Mouse (Mus musculus) G1E (cell line): ENCODE measurements around the gene Optc. TPM values are rescaled to one million over a fixed set of nuclear protein-coding genes. Genes with fewer than 3 reads are reported as not detected.

Experiments used
- ATAC-seq: 2 replicates; pipeline ENCODE4 v1.8.0; 2016; ENCODE audit warnings: mild to moderate bottlenecking; ENCODE audit not compliant: insufficient number of reproducible peaks, poor library complexity, low FRiP score, severe bottlenecking; ENCODE audit errors: extremely low read depth
- DNase-seq: peaks from one replicate; pipeline ENCODE4 v3.0.0; 2012; ENCODE audit warnings: low spot score
- H3K27me3 ChIP-seq: 2 replicates; pipeline ENCODE4 v1.6.1; 2012; ENCODE audit warnings: mild to moderate bottlenecking, low read length, inconsistent platforms; ENCODE audit not compliant: insufficient read depth
- H3K36me3 ChIP-seq: replicated peaks from 2 replicates; pipeline ENCODE3; 2012; ENCODE audit warnings: mild to moderate bottlenecking, inconsistent platforms
- H3K4me1 ChIP-seq: 2 replicates; pipeline ENCODE4 v1.6.1; 2012; ENCODE audit warnings: low read depth, low read length, inconsistent platforms, mixed read lengths; ENCODE audit not compliant: insufficient read depth
- H3K4me3 ChIP-seq: 2 replicates; pipeline ENCODE4 v1.5.1; 2012; ENCODE audit warnings: low read depth, mild to moderate bottlenecking, inconsistent platforms, low read length, moderate library complexity, mixed read lengths
- H3K9me3 ChIP-seq: replicated peaks from 2 replicates; pipeline ENCODE4 v1.6.1; 2012; ENCODE audit warnings: inconsistent platforms
- CTCF ChIP-seq: IDR thresholded peaks from 2 replicates; pipeline ENCODE4 v1.5.1; 2012; ENCODE audit warnings: low read depth, low read length, inconsistent platforms, mixed read lengths
- GATA1 ChIP-seq: IDR thresholded peaks from 2 replicates; pipeline ENCODE4 v1.6.1; 2012; ENCODE audit warnings: borderline replicate concordance, low read length, inconsistent platforms, mixed read lengths
- GATA2 ChIP-seq: IDR thresholded peaks from 2 replicates; pipeline ENCODE4 v1.6.1; 2012; ENCODE audit warnings: low read depth, low read length, inconsistent platforms, borderline replicate concordance
- POLR2AphosphoS5 ChIP-seq: IDR thresholded peaks from 2 replicates; pipeline ENCODE4 v1.6.1; 2012; ENCODE audit warnings: low read depth, low read length, inconsistent platforms; ENCODE audit not compliant: insufficient replicate concordance
- TAL1 ChIP-seq: conservative IDR thresholded peaks from 2 replicates; pipeline ENCODE4 v1.6.1; 2012; ENCODE audit warnings: low read depth, low read length, inconsistent platforms, mixed read lengths
- polyA plus RNA-seq: library from polyadenylated mRNA; stranded (reverse); fragments of >175 nt; gene quantifications from 2 replicates; pipeline ENCODE4 v1.2.3, GENCODE M21; 2012
- total RNA-seq, 2 experiments: library from RNA; stranded (forward) in 1 of 2; stranded (reverse) in 1 of 2; fragments of 200-1000 nt in 1 of 2; fragments of >200 nt in 1 of 2; fragmentation: Nextera tagmentation in 1 of 2; gene quantifications; 2 replicates each; pipeline ENCODE4 v1.2.3; 2014 to 2017

Gene Optc
- total and polyA plus RNA-seq, 3 experiments, result not detected

GRCm38 (mm10) chr1:133863257-133863997 is 44.4 kb downstream of the Optc start:
- DNase-seq, result no peak
- Histone ChIP-seq H3K9me3 (no peaks in the 10 kb centered on the region), H3K4me3 (no peak overlapping the region), H3K4me1 (peaks cover 11% of the 10 kb centered on the region), H3K36me3 (no peaks in the 10 kb centered on the region), H3K27me3 (peaks cover 30% of the 10 kb centered on the region)
- no peak for ATAC-seq
- TF ChIP-seq CTCF, result no peak
- TF ChIP-seq POLR2AphosphoS5, result no peak
- no peak for TF ChIP-seq GATA2
- no peak for TF ChIP-seq TAL1
- no peak for TF ChIP-seq GATA1

DNA sequence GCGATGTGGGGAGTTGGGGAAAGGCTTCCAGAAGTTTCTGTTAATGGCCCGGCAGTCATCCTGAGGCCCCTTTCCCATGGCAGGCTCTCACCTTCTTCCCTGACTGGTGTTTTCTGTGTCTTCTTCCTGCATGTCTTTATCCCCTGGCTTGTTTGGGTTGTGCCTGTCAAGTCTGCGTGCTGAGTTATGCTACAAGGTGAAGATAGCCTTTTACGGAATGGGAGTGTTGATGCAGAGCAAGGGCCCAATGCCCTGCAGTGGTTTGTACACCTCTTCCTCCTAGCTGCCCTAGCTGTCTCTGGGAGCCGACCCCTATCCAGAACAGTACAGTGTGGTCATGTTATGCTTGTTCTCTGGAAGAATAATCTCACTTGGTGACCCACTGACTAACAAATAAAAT is 46.8 kb downstream of the Optc start:
- no peak for TF ChIP-seq CTCF
- TF ChIP-seq TAL1, result no peak
- no peak for TF ChIP-seq POLR2AphosphoS5
- TF ChIP-seq GATA1, result no peak
- DNase-seq (no peak), ATAC-seq (no peak)
- Histone ChIP-seq H3K27me3 (peaks cover 51% of the 10 kb centered on the region), H3K4me1 (peaks cover 22% of the 10 kb centered on the region), H3K36me3 (no peaks in the 10 kb centered on the region), H3K9me3 (no peaks in the 10 kb centered on the region), H3K4me3 (no peak overlapping the region)

- H3K36me3 ChIP-seq, result no peaks in the 10 kb centered on the region
- TF ChIP-seq POLR2AphosphoS5 (no peak), GATA1 (no peak), TAL1 (no peak), CTCF (no peak), GATA2 (no peak)
- peaks cover 60% of the 10 kb centered on the region for H3K27me3 ChIP-seq
- DNase-seq, result no peak
- H3K4me3 ChIP-seq, result no peak overlapping the region
- no peak for ATAC-seq
- H3K9me3 ChIP-seq, result no peaks in the 10 kb centered on the region
- peaks cover 31% of the 10 kb centered on the region for H3K4me1 ChIP-seq
Measured at GRCm38 (mm10) chr1:133859821-133860711, 47.7 kb downstream of the Optc start.

DNA sequence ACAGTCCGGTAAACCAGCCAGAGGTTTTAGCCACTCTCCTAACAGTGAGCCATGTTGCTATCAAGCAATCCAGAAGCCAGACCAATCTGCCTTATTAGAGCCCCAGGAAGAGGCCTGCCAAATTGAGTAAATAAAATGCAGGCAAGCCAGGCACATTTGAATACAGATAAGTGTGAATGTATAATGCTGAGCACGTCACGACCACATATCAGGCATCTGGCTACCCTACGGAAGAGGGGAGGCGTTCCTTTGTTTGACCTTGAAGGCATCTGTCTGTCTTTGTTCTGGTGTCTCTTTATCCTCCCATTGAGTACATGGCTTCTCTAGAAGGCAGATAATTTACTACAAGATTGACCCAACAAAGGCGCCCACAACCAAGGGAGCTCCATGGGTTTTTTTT is 48.5 kb downstream of the Optc start:
- ATAC-seq, result no peak
- H3K36me3 ChIP-seq, result no peaks in the 10 kb centered on the region
- H3K9me3 ChIP-seq, result no peaks in the 10 kb centered on the region
- no peak for DNase-seq
- no peak for TF ChIP-seq GATA1
- no peak for TF ChIP-seq CTCF
- no peak for TF ChIP-seq POLR2AphosphoS5
- TF ChIP-seq TAL1, result no peak
- H3K4me3 ChIP-seq, result no peak overlapping the region
- H3K4me1 ChIP-seq, result peaks cover 39% of the 10 kb centered on the region
- peaks cover 69% of the 10 kb centered on the region for H3K27me3 ChIP-seq

- Histone ChIP-seq H3K9me3 (no peaks in the 10 kb centered on the region), H3K4me1 (peaks cover 32% of the 10 kb centered on the region), H3K27me3 (peaks cover 76% of the 10 kb centered on the region), H3K36me3 (no peaks in the 10 kb centered on the region), H3K4me3 (no peak overlapping the region)
- ATAC-seq, result no peak
- TF ChIP-seq GATA2, result no peak
- TF ChIP-seq CTCF, result no peak
- no peak for TF ChIP-seq TAL1
- TF ChIP-seq POLR2AphosphoS5, result no peak
- TF ChIP-seq GATA1, result no peak
- DNase-seq, result no peak
Measured at GRCm38 (mm10) chr1:133857781-133858180, 50.0 kb downstream of the Optc start.

DNA sequence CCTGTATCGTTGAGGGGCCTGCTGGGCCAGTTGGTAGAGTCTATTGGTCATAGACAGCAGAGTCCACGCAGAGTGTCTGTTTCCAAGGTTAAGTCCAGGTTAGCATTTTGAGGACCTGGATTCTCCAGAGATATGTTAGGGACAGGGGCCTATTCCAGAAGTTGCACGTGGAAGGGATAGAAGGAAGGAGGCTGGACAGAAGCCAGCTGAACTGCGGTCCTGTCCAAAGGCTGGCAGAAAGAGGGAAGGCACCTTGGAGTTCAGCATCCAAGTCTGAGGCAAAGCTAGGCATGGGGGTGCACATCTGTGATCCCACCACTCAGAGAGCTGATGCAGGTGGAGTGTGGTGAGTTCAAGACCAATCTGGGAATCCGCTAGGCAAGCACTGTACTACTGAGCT is 50.6 kb downstream of the Optc start:
- peaks cover 77% of the 10 kb centered on the region for H3K27me3 ChIP-seq
- H3K4me3 ChIP-seq, result no peak overlapping the region
- DNase-seq, result no peak

More for the DNA sequence above, 50.6 kb downstream of the Optc start:
- ATAC-seq, result no peak
- Histone ChIP-seq H3K36me3 (no peaks in the 10 kb centered on the region), H3K4me1 (peaks cover 32% of the 10 kb centered on the region), H3K9me3 (no peaks in the 10 kb centered on the region)
- no peak for TF ChIP-seq GATA1
- TF ChIP-seq TAL1, result no peak
- no peak for TF ChIP-seq GATA2
- no peak for TF ChIP-seq CTCF
- TF ChIP-seq POLR2AphosphoS5, result no peak
